Mouse (Mus musculus) right cerebral cortex, postnatal 25 days (tissue): ENCODE results near the gene Krtap1-5.

Experiments used
- DNase-seq: peaks from one replicate; pipeline ENCODE4 v3.0.0; 2022

Gene Krtap1-5

GRCm38 (mm10) chr11:99539721-99540120 is 41.1 kb downstream of the Krtap1-5 start:
- peak; percentile 7 for DNase-seq
